Mouse (Mus musculus) activated CD4-positive, CD25-positive, alpha-beta regulatory T cell, adult 4 months (primary cell): ENCODE measurements around the gene Brsk1. TPM values are rescaled to one million over a fixed set of nuclear protein-coding genes. Genes with fewer than 3 reads are reported as not detected.
A peak's percentile ranks its signal among the peaks of the same experiment; 100 is the strongest.

Experiments
- ATAC-seq: one replicate; pipeline ENCODE4 v1.8.0; 2017
- polyA plus RNA-seq, 2 experiments: library from polyadenylated mRNA; unstranded; fragments of 100-300 nt; shearing (Covaris generic); gene quantifications; one replicate each; pipeline ENCODE4 v1.2.1; 2017

Brsk1 gene
- polyA plus RNA-seq, 2 experiments from 2014 or later = not detected

DNA sequence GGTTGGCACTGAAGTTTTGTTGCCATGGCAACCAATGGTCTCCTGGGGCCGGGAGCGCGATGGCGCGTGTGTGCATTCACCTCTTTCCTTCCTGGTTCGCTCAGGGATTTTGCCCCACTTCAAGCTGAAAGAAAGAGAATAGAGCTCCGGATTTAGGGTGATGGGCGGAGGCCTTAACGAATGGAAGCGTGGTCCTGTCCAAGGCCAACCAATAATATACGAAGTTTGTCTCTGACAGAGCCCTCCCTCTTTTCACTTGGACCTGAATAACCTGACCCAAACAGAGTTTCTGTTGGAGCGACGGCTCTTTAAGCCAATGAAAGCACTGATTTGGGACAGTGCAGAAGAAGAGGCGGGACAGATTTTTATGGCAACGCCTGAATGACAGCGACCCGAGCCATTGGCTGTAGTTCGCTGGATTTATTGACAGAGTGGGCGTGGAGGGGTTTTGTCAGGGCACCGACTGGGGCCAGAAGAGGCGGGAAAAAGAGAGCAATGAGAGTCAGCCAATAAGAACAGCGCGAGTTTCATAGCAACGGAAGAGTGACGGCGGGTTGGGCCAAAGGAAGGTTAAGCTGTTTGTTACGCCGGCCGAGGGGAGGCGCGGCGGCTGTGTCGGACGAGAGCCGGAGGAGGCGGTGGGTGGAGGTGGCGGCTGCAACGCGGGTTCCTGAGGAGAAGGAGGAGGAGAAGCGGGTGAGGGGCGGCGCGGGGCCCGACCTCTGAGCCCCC is 49.3 kb downstream of the Brsk1 start, which contains the start of gene Kmt5c:
Gene Kmt5c (plus strand): TSS at position 572 of the 732 bp plus-strand sequence.
- peak; percentile 84 for ATAC-seq

DNA sequence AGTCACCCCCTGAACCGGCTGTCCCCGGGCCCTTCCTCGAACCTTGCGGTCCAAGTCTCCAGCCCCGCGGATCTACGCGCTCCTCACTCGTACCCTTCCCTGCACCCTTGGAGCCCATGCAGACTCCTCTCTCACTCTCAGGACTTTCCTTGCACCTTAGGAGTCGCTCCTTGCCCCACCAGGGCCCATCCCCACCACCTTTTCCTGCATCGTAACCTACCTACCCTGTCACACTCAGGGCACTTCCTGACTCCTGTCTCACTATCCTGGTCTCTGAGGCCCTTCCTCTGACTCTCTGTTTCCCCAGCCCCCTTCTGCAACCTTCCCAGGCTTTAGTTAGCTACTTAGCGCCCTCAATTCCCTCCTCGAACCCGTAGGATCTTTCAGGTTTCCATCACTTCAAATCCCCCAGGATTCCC is 49.9 kb downstream of the Brsk1 start:
- no peak for ATAC-seq

DNA sequence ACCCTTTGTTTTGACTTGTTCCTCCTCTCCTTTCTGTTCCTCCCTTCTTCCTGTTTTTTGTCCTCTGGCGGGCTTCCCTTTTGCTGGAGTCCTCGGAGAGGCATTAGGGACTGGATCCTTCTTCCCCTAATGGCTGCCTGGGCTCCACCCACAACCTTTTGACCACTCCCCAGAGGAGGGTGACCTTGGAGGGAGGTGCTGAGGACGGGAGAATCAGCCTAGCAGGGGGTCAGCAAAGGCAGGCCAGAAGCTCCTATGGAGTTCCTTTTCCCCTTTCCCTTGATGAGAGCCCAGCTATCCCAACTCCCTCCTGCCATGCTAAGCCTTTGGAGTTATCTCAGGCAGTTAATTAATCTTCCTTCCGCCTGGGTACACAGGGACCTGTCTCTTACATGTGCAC is 50.7 kb downstream of the Brsk1 start:
- no peak for ATAC-seq

DNA sequence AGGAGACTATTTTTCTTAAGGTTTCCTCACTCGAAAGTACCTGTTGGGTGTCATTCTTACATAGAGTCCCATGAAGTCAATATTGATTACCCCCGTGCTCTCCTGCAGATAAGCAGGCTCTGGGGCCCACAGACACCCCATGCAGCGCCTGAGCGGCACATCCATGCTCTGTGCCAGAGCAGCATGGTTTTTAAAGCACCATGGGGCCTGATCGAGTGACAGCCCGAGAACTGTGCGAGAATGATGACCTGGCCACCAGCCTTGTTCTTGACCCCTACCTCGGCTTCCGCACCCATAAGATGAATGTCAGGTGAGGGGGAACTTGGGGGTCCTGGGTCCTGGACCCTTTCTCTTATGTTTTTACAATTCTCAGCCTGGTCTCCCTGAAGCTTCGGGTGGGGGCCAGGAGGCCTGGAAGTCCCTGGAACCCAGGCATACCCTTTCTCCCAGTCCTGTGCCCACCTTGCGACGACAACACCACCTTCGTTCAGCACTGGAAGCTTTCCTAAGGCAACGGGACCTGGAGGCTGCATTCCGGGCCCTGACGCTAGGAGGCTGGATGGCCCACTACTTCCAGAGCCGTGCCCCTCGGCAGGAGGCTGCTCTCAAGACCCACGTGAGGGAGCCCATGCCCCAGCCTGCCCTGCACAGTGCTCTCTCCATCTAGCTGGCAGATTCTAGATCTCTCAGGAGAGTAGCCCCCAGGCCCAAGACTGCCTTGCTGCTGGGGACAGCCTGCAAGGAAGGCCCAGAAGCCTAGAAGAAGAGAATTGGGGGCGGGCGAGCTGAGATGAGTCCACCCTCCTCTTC is 51.5 kb downstream of the Brsk1 start:
- ATAC-seq = no peak

DNA sequence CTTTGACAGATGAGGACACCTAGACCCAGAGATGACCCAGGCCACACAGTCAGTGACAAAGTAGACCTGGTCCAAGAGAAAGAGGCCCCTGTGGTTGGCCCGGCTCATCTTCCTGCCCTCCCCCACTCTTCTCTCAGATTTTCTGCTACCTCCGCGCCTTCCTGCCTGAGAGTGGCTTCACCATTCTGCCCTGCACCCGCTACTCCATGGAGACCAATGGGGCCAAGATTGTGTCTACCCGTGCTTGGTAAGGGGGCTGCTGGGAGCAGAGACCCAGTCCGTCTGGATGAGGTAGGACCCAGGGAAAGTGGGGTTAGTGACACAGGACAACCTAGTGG is 52.0 kb downstream of the Brsk1 start:
- no peak for ATAC-seq

DNA sequence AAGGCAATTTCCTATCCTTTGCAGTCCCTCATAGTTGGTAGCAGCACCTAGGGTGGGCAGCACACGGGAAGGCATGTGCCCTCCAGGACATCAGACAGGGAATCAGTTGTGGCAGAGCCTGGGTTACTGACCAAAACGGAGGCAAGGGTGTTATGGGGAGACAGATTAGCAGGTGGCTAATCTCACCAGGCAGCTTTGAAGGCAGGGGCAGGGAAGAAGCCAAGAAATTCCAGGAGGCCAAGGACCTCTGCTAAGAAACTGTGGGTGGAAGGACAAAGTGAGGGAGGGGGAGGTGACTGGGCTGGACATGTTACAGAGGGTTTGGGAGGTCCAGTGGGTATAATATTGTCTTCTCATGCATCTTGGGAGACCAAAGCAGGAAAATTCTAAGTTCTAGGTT is 53.0 kb downstream of the Brsk1 start:
- ATAC-seq = no peak

DNA sequence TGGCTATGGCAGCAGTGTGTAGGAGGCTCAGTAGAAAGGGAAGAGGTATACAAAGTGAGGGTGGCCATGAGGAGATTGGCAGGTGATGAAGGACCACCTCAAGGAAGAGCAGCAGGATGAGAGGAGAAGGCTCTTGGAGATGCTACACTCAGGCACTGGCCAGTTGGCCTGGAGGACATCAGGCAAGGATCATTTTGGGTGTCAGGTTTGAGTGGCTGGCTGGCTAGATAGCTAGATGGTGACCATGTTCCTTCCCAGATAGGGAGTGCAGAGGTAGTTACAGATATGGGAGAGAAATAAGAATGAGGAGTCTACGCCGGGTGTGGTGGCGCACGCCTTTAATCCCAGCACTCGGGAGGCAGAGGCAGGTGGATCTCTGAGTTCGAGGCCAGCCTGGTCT is 54.5 kb downstream of the Brsk1 start:
- ATAC-seq = no peak

DNA sequence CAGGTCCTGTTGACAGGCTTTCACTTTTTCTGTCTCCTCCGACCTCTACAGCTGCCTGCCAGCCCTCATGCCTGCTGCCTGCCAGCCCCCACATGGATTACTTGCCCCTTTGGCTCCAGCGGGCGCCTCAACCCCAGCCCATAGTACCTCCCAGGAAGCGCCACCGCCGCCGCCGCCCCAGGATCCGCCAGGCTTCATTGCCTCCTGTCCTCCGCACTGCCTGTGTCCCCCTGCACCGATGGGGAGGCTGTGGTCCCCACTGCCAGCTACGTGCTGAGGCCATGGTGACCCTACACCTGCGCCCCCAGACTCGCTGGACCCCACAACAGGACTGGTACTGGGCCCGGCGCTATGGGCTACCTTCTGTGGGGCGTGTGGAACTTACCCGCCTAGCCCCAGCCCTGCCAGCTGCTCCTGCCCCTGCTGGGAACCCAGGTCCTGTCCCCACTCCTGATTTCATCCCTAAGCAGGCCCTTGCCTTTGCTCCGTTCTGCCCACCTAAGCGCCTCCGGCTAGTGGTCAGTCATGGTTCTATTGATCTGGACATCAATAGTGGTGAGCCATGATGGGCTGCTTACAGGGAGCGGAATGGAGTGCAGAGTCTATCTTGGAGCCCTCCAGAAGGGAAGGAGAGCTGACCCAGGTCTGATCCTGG is 56.0 kb downstream of the Brsk1 start:
- ATAC-seq = no peak

DNA sequence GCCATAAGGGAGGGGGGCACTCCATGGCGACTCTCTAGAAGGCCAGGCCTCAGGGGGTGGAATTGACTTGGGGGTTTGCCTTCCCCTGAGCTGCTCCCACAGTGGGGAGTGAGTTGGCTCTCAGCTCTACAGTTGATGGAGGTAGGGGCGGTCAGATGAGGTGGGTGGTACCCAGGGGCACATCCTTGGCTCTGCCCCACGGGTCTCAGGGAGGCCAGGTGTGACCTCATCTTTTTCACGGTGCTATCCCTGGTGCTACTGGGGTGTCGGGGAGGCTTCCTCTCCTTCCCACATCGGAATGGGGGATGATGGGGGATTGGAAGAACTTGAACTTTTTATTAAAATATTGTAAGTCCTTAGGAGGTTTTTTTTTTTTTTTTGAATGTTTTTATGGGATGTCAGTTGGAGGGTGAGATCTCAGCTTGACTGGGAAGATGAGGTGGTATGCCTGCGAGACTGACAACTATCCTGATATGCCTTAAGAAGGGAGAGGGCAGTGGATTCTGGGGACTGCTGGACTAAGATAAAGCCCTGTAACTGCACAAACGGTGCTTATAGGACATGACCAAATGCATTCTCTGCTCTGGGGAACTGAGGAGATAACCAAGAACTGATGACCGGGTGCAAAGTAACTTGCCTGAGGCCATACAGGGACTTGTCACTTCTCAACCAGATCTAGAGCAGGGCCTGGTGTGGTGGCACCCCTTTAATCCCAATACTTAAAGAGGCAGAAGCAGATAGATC is 56.9 kb downstream of the Brsk1 start:
- no peak for ATAC-seq

DNA sequence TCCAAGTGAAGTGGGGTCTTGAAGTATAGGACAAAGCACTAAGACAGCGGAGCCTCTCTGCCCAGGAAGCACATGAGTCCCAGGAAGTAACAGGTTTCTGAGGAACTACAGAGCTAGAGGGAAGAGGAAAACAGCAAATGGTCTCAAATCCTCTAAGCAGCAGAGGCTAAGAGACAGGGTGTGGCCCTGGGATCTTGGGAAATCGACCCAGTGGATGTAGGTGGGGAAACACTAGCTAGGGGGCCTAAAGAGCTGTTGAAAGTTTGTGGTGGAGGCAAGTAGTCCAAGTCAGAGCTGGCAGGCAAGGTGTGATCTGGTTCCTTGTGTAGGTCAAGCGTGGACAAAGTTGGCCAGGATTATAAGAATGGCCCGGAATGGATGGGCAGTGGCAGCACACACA is 57.9 kb downstream of the Brsk1 start:
- ATAC-seq = no peak

DNA sequence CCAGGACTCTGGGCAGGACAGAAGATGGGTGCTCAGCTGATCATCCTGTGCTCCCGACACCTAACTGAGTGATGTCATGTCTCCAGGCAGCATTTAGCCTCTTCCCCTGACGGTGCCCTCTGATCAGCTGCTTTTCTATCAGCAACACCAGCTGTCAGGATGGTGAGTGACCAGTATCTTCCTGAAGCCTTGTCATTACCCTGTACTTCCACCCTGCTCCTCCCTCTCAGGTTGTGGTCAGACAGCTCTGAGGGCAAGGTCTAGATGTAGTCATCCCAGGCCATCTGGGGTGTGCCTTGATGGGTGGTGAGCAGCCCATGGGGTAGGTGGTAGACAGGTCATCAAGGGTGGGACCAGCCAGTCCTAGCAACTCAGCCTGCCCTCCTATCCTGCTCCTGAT is 58.8 kb downstream of the Brsk1 start:
- ATAC-seq = no peak

DNA sequence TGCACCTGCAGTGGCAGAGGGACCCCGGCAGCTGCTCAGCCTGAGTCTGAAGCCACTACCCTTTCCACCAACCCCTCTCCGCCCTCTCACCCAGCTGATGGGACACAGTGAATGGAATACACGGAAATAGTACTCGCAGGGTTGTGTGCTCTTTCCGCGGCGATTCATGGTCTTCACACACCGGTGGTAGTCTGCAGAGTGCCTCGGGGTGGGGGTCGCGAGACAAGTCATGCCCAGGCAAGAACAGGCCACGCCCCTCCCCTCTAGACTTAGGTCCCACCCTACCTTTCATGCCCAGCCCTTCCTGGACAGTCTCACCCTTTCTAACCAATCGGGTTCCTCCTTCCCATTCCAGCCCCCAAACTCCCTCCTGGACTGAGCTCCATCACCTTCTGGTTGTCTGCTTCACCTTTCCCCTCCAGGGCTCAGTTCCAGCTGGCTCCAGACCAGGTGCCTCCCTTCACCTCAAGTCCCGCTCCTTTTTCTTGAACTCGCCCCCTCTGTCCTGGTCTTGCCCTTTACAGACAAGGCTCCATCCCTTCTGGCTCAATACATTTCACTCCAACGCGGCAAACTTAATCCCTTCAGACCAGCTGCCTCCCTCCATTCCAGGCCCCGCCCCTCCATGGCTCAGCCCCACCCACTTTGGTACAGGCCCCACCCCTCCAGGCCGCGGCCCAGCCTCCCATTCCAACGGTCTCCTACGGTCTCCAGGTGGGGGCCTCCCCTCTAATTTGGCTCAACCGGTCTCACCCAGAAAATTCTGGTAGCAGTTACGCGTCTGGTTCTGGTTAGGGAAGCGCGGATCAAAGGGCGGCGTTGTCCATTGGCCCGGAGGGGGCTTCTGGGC is 61.8 kb downstream of the Brsk1 start:
- ATAC-seq = no peak

DNA sequence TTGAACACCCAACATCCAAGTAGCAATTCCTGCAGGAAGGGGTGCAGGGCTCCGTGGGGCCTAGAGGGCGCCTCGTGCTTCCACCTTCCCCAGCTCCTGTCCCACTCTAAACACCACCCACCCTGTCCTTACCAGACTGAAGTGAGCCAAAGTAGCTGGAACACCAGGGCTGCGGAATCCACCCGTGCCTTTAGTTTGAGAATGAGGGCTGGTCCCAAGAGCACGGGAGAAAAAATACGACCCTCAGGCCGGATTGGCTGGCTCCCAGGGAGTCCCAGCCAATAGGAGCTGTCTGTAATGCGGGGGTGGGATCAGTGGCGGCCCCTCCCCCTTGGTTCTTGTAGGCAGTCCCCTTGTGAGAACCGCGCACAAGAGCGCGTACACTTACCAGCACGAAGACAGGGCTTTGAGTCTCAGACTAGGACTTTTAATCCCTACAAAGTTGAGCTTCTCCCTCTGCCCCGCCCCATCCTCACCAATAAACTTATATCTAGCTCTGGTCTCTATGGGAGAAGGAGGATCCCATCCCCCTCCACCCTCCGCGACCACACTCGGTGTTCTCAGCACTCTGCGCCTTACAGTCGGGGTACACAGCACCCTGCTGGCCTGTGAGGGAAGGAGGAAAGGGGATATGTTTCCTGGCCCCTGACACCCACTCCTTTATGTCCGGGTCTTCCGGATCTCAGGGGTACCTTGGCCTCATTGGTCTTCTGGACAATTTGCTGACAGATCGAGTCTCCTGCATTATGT is 62.6 kb downstream of the Brsk1 start, which contains the start of gene Cox6b2:
Gene Cox6b2 (minus strand): TSS at position 274 of the 750 bp plus-strand sequence.
- ATAC-seq = peak; percentile 28

DNA sequence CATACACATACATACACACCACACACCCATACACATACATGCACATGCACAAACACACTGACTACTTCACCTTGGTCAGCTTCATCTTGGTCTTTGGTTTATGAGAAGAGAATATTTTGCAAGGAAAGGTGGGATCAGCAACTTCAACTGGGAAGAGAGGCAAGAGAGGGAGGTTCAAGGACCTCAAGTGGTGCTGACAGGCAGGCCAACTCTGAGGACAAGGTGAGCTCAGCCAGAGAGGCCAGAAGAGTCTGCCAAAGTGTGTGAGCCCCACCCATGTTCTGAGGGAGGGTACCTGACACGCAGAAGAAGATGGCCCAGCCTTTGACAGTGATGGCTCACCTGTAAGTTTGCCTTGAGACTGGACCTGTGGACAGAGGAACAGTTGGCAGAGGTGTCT is 69.3 kb downstream of the Brsk1 start:
- no peak for ATAC-seq

DNA sequence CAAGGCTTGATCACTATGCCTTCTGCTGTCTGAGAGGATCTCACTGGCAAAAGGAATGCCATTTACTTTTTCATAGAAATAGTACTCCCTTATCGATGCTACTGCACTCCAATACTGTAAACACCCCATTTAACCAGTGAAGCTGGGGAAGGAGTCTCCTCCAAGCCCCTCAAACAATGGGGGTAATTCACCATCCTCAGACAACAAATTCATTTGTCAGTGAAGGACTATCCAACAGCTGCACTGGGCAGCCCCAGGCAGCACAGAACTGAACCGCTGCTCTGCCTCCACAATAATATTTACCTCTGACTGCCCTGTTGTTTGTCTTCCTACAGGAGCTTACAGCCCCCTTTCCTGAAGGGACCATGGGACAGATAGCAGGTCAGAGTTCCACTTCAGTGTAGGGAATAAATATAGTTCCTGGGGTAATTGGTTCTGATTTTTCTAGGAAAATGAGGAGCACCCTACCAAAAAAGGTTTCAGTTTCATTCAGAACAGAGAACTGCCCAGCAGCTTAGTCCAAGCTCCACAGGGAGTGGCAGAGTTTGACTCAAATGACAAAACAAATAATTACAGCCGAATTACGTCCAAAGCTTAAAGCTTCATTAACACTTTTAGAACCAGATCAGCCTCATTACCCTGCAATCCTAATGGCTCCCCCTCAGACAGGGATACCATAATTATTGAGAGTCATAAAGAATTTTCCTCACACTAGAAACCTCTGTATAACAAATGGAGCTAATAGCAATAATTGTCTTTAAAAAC is 74.7 kb downstream of the Brsk1 start:
- ATAC-seq = no peak

Other genes starting within 250 kb of the Brsk1 start
- 10 to 100 TPM; 13.6 to 16.8 TPM for gene Rdh13, start 245.0 kb upstream of the Brsk1 start, polyA plus RNA-seq
- 10 to 100 TPM in 1 of 2 experiments, 1 to 10 TPM in 1; 4.8 to 14.3 TPM for gene Eps8l1, start 229.9 kb upstream of the Brsk1 start, polyA plus RNA-seq
- gene Ppp1r12c, start 188.9 kb upstream of the Brsk1 start, polyA plus RNA-seq = 10 to 100 TPM; 21.6 to 26.6 TPM
- 10 to 100 TPM in 1 of 2 experiments, 1 to 10 TPM in 1; 4.9 to 10.4 TPM for gene Tnnt1, start 174.2 kb upstream of the Brsk1 start, polyA plus RNA-seq
- gene Tnni3, start 166.4 kb upstream of the Brsk1 start, polyA plus RNA-seq = 1 to 10 TPM; 1.7 to 3.6 TPM
- gene Dnaaf3, start 158.2 kb upstream of the Brsk1 start, polyA plus RNA-seq = 1 to 10 TPM in 1 of 2 experiments, under 1 TPM in 1; 0.93 to 1.6 TPM
- gene Syt5, start 143.1 kb upstream of the Brsk1 start, polyA plus RNA-seq = not detected
- not detected for gene Ptprh, start 86.6 kb upstream of the Brsk1 start, polyA plus RNA-seq
- gene Tmem86b, start 59.2 kb upstream of the Brsk1 start, polyA plus RNA-seq = 1 to 10 TPM; 3.0 to 4.1 TPM
- 10 to 100 TPM; 10.6 to 11.1 TPM for gene Ppp6r1, start 31.6 kb upstream of the Brsk1 start, polyA plus RNA-seq
- gene Hspbp1, start 5.5 kb upstream of the Brsk1 start, polyA plus RNA-seq = 10 to 100 TPM; 38.9 to 60.9 TPM
- not detected for gene Tmem150b, start 34.6 kb downstream of the Brsk1 start, polyA plus RNA-seq
- gene Kmt5c, start 49.5 kb downstream of the Brsk1 start, polyA plus RNA-seq = 10 to 100 TPM; 19.7 to 28.9 TPM
- 1 to 10 TPM; 2.1 to 4.5 TPM for gene Cox6b2, start 62.5 kb downstream of the Brsk1 start, polyA plus RNA-seq
- not detected for gene Fam71e2, start 80.7 kb downstream of the Brsk1 start, polyA plus RNA-seq
- not detected for gene Il11, start 92.3 kb downstream of the Brsk1 start, polyA plus RNA-seq
- not detected for gene Tmem190, start 92.3 kb downstream of the Brsk1 start, polyA plus RNA-seq
- gene Tmem238, start 99.1 kb downstream of the Brsk1 start, polyA plus RNA-seq = 1 to 10 TPM in 1 of 2 experiments, not detected in 1; 1.2 TPM
- gene Rpl28, start 102.3 kb downstream of the Brsk1 start, polyA plus RNA-seq = 100 to 1,000 TPM; 460 to 740 TPM
- 10 to 100 TPM; 39.3 to 43.6 TPM for gene Ube2s, start 122.0 kb downstream of the Brsk1 start, polyA plus RNA-seq
- under 1 TPM in 1 of 2 experiments, not detected in 1; 0.09 TPM for gene Shisa7, start 154.1 kb downstream of the Brsk1 start, polyA plus RNA-seq
- 10 to 100 TPM; 34.4 to 50.2 TPM for gene Isoc2b, start 179.7 kb downstream of the Brsk1 start, polyA plus RNA-seq
- under 1 TPM; 0.20 to 0.69 TPM for gene Isoc2a, start 186.5 kb downstream of the Brsk1 start, polyA plus RNA-seq
- gene Gm36210, start 215.9 kb downstream of the Brsk1 start, polyA plus RNA-seq = not detected
- 1 to 10 TPM; 1.9 TPM for gene Zfp628, start 224.6 kb downstream of the Brsk1 start, polyA plus RNA-seq
- not detected for gene Nat14, start 231.4 kb downstream of the Brsk1 start, polyA plus RNA-seq
- gene Ssc5d, start 235.2 kb downstream of the Brsk1 start, polyA plus RNA-seq = under 1 TPM in 1 of 2 experiments, not detected in 1; 0.10 TPM